Mouse (Mus musculus): ENCODE results near the gene Gimap8.
"Not testable (repeated sequence)": the region's sequence is repeated elsewhere in the genome, so short reads cannot be mapped to it uniquely, and the experiment has no call there.

Gene Gimap8

DNA sequence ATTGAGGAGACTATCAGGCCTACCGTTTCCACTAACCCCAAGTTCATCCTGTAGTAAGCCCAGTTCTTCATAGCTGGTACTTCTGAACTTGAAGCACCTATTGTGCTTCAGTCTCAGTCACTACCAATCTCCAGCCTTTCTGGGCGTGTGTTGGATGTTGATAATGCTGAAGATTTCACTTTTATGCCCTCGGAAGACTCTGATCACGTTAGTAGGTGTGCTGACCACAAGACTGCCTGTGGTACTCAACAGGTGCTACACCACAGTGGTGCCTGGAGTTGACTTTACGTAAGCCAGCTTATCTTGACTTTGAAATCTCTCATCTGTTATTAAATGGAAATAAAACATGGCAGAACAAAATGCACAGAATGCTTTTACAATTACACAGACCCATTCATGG, 33.4 kb downstream of the Gimap8 start:
- no peak for DNase-seq

DNA sequence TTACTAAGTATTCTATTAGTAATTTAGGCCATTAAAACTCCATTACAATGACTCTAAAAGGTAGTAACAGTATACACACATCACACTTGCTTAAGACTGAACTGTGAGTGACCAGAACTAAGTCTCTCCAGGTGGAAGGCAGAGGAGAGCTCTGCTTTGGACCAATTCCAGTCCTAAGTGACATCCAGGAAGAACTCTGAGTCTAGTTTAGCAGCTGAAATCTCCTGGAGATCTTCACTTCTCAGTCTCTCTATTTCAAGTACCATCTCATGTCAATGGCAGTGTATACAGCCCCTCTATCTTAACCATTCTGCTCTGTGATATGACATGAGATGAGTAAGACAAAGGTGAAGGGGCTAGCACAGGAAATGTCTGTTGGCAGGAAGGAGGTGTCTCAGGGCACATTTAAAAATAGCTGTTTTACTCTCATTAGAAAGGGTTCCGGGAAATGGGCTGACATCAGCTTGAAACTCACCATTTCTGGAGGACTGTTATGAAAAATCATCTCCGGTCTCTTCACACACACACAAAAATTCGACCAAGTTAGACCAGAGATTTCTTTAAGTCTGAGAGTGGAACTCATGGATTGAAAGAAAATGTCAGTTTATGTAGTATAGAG, 34.5 kb downstream of the Gimap8 start:
- no peak for DNase-seq

DNA sequence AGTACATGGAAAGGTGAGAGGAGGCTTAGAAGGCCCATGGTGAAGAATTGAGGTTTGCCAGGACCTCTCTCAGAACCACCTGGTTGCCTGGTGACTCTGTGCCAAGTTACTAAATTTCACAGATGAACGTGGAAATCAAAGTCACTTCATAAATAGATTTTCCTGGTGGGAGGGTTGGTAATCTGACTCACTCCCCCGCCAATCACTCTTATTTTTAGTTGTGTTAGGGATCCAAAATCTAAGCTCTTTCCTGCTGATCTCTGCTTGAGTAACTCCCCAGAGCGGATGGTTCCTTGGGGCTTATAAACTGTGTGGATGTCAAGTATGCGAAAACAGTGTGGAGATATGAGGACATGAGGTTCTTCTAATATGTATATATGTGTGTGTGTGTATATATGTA, 35.2 kb downstream of the Gimap8 start:
- DNase-seq: no peak

DNA sequence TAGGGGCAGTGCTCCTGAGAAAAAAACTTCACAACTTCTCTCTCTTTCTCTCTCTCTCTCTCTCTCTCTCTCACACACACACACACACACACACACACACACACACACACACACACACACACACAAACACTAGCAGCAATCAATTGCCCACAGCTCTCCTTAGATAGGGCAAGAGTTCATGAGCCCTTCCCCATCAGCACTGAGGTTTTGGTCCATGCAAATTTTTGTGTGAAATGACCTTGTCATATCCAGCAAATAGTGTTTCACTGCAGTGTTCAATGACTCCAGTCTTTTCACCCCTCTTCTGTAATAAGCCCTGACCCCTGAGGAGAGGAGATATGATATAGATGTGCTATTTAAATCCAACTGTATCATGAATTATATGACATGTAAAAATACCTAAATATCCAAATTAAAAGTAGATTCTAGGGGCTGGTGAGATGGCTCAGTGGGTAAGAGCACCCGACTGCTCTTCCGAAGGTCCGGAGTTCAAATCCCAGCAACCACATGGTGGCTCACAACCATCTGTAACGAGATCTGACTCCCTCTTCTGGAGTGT, 36.3 kb downstream of the Gimap8 start:
- DNase-seq: not testable (repeated sequence)

DNA sequence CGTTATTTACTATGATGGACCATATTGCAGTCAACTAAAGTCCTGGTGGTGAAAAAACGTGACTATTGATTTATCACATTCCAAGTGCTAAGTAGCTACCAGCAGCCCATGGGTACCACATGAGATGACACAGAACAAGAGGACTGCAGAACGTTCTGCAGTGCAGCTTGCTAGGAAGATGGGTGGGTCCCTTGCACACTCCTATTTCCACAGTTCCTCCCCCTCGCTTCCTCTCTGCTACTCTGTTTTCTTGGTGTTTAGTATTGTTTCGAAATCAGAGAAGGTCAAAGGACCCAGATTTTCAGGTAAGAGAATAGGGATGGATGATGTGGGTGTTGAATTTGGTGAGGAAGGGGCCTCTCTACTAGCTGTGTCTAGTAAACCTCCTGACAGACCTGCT, 37.3 kb downstream of the Gimap8 start, which contains the start of gene Gimap4:
Gimap4 (plus strand) TSS at position 231 of the 400 bp plus-strand sequence.
- DNase-seq: no peak

DNA sequence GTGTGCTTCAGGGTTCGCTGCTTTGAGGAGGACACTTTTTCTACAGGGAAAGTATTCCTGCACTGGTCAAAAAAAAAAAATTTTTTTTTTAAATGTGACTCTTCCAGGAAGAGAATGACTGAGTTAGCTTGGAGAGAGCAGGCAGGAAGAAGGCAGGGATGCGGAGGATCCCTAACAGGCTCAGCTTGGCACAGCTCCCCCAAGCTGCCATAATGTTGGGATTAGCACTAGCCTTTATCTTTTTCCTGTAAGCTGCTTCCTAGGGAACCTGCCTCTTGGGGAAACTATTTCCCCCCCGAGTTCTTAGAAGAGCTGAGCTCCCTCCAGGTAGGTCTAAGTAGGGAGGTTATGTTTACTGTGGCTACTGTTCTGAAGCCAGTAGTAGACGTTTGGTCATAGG, 37.8 kb downstream of the Gimap8 start:
- DNase-seq: no peak

DNA sequence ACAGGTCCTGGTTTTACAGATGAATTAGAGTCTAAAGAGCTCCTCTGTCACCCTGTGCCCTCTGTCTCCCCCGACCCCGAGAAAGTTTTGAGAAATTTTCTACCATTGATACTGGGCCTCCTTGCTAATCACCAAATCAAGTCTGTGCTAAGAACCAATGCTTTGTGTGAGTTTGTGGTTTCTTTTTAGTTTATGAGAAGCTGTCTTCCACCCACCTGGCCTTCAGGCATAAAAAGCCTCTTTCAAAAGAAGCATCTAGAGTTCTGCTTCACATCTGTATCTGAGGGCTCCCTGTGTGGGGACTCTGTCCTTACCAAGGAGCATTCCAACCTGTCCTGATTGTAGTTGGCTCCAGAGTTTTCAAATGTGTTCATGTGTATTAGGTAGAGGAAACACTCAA, 38.2 kb downstream of the Gimap8 start:
- DNase-seq: no peak

DNA sequence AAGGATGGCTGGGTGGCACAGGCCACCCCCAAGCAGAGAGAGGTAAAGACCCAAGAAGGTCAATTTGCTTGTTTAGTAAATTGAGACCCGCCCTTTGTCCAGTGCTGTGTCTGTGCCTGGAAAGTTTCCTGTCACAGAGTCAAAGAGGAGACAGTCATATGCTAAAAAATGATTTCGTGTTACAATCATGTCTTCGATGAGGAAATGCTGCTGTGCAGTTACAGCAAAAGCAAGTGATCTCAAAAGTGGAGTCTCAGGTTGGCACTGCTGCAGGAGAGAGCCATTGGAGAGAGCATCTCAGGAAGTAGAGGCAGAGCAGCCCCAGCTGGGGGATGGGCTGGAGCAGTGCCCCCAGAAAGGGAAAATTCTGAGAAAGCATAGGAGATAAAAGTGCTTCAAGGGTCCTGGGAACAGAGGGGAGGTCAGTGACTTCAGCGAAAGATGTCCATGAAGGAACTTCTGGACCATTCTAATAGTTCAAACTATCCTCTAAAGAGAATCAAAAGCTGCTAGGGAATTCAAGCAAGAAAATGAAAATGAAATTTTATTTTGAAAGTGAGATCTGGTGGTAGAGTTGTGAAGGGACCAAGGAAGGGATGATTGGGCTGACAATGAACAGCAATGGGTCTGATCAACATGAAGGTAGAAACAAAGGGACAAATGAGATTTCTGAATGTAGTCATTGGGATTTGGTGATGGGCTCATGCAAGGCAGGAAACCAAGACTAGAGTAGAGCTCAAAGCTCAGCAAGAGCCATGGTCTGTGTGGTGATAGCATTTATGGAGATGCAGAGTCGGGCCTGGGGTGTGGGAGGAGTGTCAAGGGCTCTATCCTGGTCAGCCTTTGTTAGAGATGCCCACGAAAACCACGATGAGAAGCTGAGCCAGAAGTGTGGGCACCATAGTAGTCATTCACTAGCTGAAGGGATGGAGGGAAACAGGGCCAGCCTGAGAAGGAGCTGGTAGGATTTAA, 38.9 kb downstream of the Gimap8 start:
- DNase-seq: no peak

DNA sequence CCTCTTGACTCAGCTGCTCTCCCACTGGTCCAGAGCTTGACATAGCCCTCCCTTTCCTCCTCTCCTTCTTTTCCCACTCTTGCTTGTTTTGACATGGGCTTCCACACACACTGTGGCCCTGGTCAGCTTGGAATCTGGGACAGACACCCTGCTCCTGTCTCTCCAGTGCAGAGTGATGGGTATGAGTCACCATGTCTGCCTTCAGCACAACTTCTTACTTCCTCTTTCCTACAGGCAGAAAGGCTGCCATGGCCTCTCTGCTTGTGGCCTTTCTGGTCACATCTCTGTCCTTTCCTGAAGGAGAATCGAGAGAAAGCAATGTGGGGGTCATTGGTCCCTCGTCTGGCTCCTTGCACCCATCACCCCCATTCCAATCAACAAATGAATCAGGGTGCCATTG, 40.0 kb downstream of the Gimap8 start:
- DNase-seq: no peak

DNA sequence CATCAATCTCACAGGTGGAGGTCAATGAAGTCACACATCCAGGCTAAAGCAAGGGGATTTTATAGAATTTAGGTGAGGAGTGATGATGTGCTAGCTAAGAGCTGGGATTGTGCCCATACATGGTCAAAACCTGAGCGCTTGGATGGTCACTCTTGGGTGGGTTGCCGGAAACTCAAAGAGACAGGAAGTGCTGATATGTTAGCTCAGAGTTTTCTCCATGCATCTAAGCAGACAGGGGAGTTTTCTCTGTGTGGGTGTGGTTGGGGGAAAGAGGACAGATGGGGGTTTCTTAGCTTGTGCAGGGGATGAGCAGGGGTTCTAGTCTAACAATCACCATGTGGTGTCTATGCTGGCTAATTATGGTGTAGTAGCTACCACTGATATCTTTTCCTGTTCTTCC, 42.3 kb downstream of the Gimap8 start:
- no peak for DNase-seq

DNA sequence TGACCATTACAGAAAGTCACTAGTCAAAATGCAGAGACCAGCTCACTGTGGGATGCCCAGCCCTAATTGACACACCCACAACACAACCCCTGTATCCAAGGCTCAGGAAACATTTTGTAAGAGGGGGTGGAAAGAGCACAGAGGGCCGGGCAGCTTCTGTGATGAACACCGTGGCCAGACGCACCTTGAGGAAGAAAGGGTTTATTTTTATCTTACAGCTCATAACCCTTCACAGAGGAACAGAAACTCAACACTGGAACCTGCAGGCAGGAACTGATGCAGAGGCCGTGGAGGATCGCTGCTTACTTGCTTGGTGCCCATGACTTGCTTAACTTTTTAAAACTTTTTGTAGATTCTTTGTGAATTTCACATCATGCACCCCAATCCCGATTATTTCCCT, 45.9 kb downstream of the Gimap8 start:
- no peak for DNase-seq

DNA sequence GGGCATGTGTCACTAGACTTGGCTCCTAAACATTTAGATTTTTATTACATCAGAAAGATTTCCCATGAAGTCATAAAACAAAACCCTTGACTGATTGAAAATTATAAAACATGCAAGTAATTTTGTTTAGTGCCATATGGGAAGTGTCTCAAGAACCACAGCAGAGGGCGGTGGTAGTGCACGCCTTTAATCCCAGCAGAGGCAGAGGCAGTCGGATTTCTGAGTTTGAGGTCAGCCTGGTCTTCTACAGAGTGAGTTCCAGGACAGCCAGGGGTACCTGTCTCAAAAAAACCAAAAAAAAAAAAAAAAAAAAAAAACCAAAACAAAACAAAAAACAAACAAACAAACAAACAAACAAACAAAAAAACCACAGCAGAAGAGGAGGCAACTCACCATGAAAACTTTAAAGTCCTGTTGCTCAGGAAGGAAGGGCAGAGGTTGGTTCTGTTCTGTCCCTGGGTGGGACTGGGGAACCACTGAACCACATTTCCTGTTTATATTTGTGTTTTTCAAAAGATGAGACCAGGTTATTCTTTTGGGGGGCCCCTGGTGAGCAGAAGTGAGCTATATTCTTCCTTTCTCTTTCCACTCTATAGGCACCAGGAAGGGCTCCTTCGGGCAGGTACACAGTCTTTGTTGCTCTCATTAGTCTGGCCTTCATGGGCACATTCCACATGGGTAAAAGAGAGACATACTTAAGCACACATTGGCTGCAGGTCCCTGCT, 50.0 kb downstream of the Gimap8 start:
- no peak for DNase-seq

DNA sequence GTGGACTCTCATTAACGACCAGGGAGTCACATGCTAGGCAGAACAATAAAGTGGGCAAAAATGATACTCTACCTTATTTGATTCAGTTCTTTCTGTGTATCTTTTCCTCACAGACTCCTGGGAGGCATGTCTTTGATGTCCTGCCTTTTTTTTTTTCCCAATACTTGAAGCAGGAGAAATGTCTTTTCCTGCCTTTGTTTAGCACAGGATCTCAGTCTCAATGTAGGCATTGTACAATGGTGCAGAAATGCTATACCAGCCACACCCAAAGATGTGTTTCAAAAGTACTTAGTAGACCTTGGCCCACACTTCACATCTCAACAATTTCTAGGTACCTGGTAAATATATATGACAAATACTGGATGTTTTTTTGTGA, 50.5 kb downstream of the Gimap8 start:
- no peak for DNase-seq

DNA sequence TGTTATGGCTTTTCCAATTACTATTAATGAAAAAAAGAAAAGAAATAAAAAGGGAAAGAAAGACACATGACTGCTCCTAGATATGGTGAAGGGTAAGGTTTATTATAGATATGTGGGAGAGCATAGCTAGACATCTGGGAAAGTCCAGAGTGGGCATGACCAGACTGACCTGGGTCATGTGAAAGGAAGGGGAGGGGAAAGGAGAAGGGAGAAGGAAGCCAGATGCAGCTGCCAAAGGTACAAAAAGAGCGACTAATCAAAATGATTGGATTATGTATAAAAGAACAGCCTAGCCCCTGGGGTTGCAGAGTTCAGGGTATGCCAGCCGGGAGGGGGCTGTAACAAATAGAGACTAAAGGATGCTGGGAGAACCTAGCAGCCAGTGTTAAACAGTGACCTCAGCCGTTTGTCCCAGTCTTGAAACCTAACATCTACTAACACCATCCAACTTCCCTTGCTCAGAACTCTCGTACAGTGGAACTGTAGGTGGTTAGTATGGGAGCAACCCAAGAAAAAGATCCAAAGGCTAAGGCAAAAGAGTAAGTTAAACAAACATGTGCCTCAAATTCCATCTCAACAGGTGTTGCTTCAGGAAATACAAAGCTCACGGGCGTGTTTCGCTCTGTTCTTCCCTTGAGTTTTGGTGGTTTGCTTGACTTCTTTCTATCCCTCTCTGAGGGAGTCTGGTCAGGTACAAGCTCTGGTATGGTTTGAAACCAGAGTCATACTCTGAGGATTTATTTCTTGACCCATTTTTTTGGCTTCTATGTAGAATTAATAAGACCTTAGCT, 51.2 kb downstream of the Gimap8 start:
- DNase-seq: no peak

DNA sequence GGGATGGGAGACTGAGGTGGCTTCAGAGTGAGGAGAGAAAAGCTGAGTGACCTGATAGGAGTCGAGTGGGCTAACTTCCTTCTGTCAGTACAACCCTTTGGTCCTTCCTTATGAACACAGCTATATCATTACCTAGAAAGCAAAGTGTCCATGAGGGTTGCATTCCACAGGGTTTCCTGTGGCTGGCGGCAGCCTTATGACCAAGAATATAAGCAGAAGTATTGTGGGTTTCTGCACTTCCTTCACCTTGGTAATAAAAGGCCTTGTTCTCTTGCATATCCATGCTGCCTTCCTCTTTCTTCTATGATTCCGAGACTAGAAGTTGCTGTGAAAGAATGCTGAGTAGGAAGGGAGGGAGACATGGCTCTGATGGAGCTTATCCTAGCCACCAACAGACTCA, 51.9 kb downstream of the Gimap8 start:
- no peak for DNase-seq

DNA sequence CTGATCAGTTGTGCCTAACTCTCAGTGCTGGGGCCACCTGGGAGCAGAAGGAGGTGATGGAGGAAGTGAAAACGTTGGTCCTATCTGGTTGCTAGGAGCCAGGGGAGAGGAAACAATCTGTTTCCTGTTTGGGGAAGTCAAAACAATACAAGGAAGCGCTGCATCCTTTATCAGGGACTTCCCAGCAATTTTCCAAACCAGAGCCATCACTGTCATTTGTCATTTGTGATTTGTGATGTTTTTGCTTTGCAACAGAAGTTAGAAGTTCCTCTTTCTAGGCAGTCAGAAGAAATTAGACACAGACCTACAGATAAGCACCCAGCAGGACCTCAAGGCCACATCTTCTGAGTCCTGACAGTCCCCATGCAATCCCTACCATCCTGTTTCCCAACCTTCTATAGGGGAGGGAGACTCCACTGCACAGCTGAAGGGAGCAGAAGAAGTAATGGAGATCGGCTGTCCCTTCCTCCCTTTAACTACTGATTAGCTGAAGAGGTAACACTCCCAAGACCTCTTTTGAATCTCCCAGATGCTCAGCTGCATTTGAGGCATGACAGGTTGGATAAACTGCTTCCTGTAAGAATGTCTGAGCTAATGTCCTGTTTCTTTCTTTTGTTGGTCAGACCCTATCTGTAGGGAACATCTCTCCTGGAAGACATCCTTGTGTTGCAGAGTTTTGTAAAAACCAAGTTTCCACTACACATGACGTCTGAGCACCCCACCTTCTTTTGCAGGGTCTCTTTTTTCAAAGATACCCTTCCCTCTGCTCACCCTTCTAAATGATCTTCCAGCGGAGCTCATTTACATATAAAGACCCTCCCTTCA, 53.4 kb downstream of the Gimap8 start:
- no peak for DNase-seq

DNA sequence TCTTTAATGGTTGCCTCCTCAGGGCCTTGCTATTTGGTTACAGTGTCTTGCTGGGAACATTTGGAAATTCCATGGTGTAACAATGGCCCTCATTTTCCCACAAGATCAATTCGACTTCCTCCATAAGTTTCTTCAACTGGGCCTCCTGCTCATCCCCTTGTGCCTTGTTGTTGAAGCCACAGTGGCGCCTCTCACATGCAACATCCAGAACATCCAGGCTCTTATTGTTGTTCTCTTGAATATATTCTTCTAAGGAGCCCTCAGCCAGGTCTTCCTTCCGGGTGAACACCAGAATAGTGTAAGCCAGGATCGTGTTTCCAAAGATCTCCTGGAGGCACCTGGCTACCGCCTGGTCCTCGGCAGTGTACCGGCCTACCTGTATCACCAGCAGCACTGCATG, 55.1 kb downstream of the Gimap8 start:
- no peak for DNase-seq

DNA sequence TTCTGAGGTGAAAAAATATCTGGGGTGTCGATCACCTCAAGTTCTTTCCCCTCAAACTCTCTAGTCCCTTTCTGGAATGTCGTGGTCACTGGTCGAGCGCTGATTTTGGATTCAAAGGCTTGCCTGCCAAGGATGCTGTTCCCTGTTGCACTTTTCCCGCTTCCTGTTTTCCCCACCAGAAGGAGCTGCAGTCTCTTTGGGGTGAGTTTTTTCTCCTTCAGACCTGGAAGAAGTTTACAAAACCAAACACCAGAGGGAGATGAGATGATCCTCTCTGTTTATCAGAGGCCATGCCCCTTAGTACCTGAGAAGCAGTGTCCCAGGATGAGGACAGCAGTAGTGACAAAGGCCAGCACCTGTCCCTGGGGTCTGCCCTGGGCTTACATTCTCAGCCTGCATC, 55.6 kb downstream of the Gimap8 start:
- DNase-seq: no peak

DNA sequence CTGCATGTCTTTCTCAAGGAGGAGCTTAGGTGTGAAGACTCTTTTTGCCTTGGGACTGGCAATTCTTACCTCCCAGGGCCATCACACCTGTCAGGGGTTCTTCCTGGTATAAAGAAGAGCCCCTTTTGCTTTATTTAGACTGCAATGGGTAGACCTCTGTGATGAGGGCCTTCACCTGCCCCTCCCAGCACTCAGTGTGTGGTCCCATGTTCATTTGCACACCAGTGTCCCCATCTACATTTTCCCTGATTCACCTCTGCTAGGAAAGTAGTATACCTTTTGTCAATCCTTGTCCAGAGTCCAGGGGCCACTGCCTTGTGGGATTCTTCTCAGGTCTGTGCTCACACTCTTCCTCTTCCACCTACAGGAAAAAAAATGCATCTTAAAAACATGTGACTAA, 57.1 kb downstream of the Gimap8 start:
- no peak for DNase-seq

DNA sequence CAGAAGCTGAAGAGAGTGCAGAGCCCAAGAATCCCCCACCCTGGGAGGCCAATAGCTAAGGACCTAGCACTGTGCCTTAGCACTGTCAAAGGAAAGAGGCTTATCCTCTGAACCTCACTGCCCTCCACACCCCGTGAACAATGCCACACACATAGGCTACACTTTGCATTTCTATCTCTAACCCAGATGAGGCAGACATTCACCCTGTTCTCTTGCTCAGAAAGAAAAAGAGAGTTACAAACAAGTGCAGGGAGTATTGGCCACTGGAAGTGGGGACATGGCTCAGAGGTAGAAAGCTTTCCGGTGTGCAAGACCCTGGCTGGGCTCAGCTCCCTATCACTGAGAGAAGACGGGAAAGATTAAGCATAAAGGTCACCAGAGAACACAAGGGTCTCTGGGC, 59.1 kb downstream of the Gimap8 start:
- no peak for DNase-seq
